Mouse (Mus musculus): Measurements from ENCODE around the gene Gm28374. TPM values are rescaled to one million over a fixed set of nuclear protein-coding genes. Genes with fewer than 3 reads are reported as not detected.

The Gm28374 gene
- polyA plus RNA-seq, 1 experiment from 2014 or later, result 1.9 TPM

- H3K9ac ChIP-seq, result peak overlapping the region; percentile 90
- 94% methylated on average over 15 of the region's 15 CpGs for WGBS
Observed at GRCm38 (mm10) chr19:6116113-6116850, 34.2 kb upstream of the Gm28374 start.

DNA sequence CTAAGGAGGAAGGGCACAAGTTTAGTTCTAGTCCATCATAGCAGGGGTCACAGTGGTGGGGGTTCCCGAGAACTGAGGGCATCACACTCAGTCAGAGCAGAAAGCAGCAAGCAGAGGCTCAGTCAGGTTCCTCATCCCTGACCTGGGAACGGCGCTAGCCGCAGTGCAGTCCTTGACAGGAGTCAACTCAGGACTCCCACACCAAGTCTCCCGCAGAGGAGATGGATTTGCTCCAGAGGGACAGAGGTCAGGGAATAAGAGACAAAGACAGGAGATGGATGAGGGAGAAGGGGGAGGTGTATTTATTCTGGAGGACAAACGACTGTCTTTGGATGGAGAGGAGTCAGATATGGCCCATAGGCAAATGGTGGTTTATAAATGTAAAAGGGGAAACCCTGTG is 31.1 kb upstream of the Gm28374 start:
- H3K4me3 ChIP-seq, result no peak overlapping the region
- no peak overlapping the region for H3K9ac ChIP-seq
- H3K27me3 ChIP-seq, result no peaks in the 10 kb centered on the region
- WGBS, result 65% methylated on average over 6 of the region's 6 CpGs
- no peak for ATAC-seq (ENCODE audit: low read depth)
- H3K4me1 ChIP-seq (replicated peaks), result peaks cover 17% of the 10 kb centered on the region
- H3K4me2 ChIP-seq, result no peak overlapping the region
- H3K27ac ChIP-seq (replicated peaks), result no peak overlapping the region
- no peaks in the 10 kb centered on the region for H3K9me3 ChIP-seq
- peaks cover 39% of the 10 kb centered on the region for H3K36me3 ChIP-seq

More at GRCm38 (mm10) chr19:6116113-6116850, 34.2 kb upstream of the Gm28374 start:
- no peak overlapping the region for H3K27ac ChIP-seq (replicated peaks)
- no peaks in the 10 kb centered on the region for H3K9me3 ChIP-seq
- peaks cover 28% of the 10 kb centered on the region for H3K4me1 ChIP-seq (replicated peaks)
- H3K27me3 ChIP-seq, result no peaks in the 10 kb centered on the region
- ATAC-seq (ENCODE audit: low read depth), result no peak
- H3K36me3 ChIP-seq, result peaks cover 47% of the 10 kb centered on the region
- H3K4me2 ChIP-seq, result peak overlapping the region; percentile 85
- H3K4me3 ChIP-seq, result peak overlapping the region; percentile 84

DNA sequence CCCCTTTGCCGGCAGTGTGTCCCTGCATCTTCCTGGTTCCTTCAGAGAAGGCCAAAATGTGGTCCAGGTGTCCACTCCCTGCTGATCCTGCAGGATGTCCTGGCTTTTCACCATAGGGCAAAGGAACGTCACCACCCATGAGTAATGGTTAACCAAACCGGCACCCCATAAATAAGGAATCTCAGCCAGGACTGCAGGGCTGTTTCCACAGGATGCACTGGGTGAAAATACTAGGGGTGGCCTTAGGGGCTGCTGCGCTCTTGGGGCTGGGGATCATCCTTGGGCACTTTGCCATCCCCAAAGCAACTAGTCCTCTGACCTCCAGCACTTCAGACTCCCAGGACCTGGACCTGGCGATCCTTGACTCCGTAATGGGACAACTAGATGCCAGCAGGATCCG is 23.5 kb upstream of the Gm28374 start, which contains the start of gene Naaladl1:
Naaladl1 (plus strand) TSS at position 197 of the 400 bp plus-strand sequence.
- H3K9ac ChIP-seq, result 0 out of 2 replicates have a peak within 1 kb of the TSS, but pooled peaks have one; percentile 8
- no peak within 1 kb of the TSS for H3K4me3 ChIP-seq

GRCm38 (mm10) chr19:6104476-6104875 is 22.4 kb upstream of the Gm28374 start:
- ATAC-seq (ENCODE audit: low read depth), result no peak
- 94% methylated on average over 4 of the region's 4 CpGs for WGBS
- Histone ChIP-seq H3K4me1 (replicated peaks) (no peaks in the 10 kb centered on the region), H3K36me3 (no peaks in the 10 kb centered on the region), H3K4me2 (no peak overlapping the region), H3K9ac (0 out of 2 replicates have a peak overlapping the region, but pooled peaks have one; percentile 8), H3K27ac (replicated peaks) (no peak overlapping the region), H3K4me3 (no peak overlapping the region), H3K9me3 (no peaks in the 10 kb centered on the region), H3K27me3 (no peaks in the 10 kb centered on the region)

More for the DNA sequence above, 23.5 kb upstream of the Gm28374 start, which contains the start of gene Naaladl1:
- no peak within 1 kb of the TSS for H3K27ac ChIP-seq (replicated peaks)
- H3K4me1 ChIP-seq (replicated peaks), result no peaks in the 10 kb centered on the region
- WGBS, result 90% methylated on average over 7 of the region's 7 CpGs
- ATAC-seq (ENCODE audit: low read depth), result no peak
- no peaks in the 10 kb centered on the region for H3K36me3 ChIP-seq
- no peaks in the 10 kb centered on the region for H3K9me3 ChIP-seq
- H3K4me2 ChIP-seq, result no peak within 1 kb of the TSS
- no peaks in the 10 kb centered on the region for H3K27me3 ChIP-seq

- Histone ChIP-seq H3K27me3 (no peaks in the 10 kb centered on the region), H3K9ac (no peak overlapping the region), H3K9me3 (no peaks in the 10 kb centered on the region), H3K27ac (replicated peaks) (no peak overlapping the region), H3K4me2 (no peak overlapping the region), H3K36me3 (no peaks in the 10 kb centered on the region), H3K4me3 (no peak overlapping the region), H3K4me1 (replicated peaks) (no peaks in the 10 kb centered on the region)
- ATAC-seq (ENCODE audit: low read depth), result no peak
- 81% methylated on average over 6 of the region's 6 CpGs for WGBS
Observed at GRCm38 (mm10) chr19:6102169-6102853, 20.3 kb upstream of the Gm28374 start.

DNA sequence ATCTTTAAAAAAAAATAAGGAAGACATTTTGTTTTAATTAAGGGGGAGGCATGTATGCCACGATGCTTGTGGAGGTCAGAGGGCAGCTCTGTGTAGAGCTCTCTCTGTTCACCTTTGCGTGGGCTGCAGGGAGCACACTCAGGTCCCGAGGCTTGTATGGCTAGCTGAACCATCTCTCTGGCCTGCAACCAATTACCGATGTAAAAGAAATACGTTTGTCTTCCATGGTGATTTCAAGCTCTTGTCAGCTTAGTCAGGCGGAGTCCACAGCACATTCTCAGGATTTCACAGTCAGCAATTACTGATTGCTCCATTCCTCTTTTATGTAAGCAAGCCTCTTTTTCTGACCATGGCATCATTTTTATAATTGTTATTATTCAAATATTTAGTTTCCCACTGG is 19.1 kb upstream of the Gm28374 start:
- 45% methylated on average over 6 of the region's 6 CpGs for WGBS
- Histone ChIP-seq H3K4me3 (no peak overlapping the region), H3K4me1 (replicated peaks) (no peaks in the 10 kb centered on the region), H3K27ac (replicated peaks) (no peak overlapping the region), H3K9me3 (no peaks in the 10 kb centered on the region), H3K4me2 (no peak overlapping the region), H3K36me3 (no peaks in the 10 kb centered on the region), H3K27me3 (no peaks in the 10 kb centered on the region), H3K9ac (no peak overlapping the region)
- ATAC-seq (ENCODE audit: low read depth), result no peak

GRCm38 (mm10) chr19:6097847-6098246 is 15.8 kb upstream of the Gm28374 start:
- Histone ChIP-seq H3K9ac (no peak overlapping the region), H3K4me1 (replicated peaks) (no peaks in the 10 kb centered on the region), H3K27ac (replicated peaks) (no peak overlapping the region), H3K36me3 (no peaks in the 10 kb centered on the region), H3K27me3 (no peaks in the 10 kb centered on the region), H3K9me3 (no peaks in the 10 kb centered on the region), H3K4me2 (no peak overlapping the region), H3K4me3 (no peak overlapping the region)
- no peak for ATAC-seq (ENCODE audit: low read depth)
- 89% methylated on average over 3 of the region's 3 CpGs for WGBS

DNA sequence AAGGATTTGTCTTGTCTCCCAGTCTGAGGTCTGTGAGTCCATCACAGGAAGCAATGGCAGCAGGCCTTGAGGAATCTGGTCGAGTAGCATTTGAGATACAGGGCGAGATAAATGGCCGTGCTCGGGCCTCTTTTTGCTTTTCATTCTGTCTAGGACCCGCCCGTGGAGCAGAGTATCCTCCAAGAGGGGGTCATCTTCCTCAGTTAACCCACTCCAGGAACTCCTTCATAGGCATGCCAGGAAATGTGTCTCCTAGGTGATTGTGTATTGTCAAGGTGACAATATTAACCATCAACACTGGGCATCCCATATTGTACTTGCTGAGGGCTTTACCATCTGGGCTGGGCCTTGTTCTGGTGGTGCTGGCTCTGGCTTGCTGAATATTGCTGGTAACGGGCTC is 12.1 kb upstream of the Gm28374 start, which contains the start of gene AC131692.1:
AC131692.1 (plus strand) TSS at position 301 of the 400 bp plus-strand sequence.
- no peak within 1 kb of the TSS for H3K4me3 ChIP-seq
- H3K27ac ChIP-seq (replicated peaks), result no peak within 1 kb of the TSS
- no peak within 1 kb of the TSS for H3K9ac ChIP-seq
- no peaks in the 10 kb centered on the region for H3K27me3 ChIP-seq
- no peak for ATAC-seq (ENCODE audit: low read depth)
- no peak within 1 kb of the TSS for H3K4me2 ChIP-seq
- no peaks in the 10 kb centered on the region for H3K9me3 ChIP-seq
- H3K36me3 ChIP-seq, result peaks cover 14% of the 10 kb centered on the region; the same call in 1 of the 2 replicates
- no peaks in the 10 kb centered on the region for H3K4me1 ChIP-seq (replicated peaks)
- WGBS, result 89% methylated on average over 7 of the region's 7 CpGs

DNA sequence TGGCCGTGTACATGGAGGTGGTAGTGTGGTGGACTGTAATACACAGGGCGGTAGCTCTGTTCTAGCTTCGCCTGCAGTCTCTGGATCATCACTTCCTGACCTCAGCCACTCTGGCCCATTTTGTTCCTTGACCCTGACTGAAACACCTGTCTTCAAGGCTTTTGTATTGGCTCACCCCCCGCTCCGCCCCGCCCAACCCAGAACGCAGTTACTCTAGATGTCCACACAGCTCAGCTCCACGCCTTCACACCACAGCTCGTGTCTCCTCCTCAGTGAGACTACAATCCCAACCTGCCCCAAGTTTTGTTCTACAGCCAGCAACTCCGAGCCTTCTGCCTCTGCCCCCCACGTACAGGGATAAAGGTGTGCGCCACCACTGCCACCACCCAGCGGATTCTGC is 6.8 kb upstream of the Gm28374 start:
- Histone ChIP-seq H3K4me2 (no peak overlapping the region), H3K36me3 (peaks cover 14% of the 10 kb centered on the region; the same call in 1 of the 2 replicates), H3K27ac (replicated peaks) (no peak overlapping the region), H3K4me1 (replicated peaks) (peaks cover 18% of the 10 kb centered on the region), H3K27me3 (no peaks in the 10 kb centered on the region), H3K9me3 (no peaks in the 10 kb centered on the region), H3K9ac (no peak overlapping the region), H3K4me3 (no peak overlapping the region)
- no peak for ATAC-seq (ENCODE audit: low read depth)
- WGBS, result 90% methylated on average over 13 of the region's 13 CpGs

DNA sequence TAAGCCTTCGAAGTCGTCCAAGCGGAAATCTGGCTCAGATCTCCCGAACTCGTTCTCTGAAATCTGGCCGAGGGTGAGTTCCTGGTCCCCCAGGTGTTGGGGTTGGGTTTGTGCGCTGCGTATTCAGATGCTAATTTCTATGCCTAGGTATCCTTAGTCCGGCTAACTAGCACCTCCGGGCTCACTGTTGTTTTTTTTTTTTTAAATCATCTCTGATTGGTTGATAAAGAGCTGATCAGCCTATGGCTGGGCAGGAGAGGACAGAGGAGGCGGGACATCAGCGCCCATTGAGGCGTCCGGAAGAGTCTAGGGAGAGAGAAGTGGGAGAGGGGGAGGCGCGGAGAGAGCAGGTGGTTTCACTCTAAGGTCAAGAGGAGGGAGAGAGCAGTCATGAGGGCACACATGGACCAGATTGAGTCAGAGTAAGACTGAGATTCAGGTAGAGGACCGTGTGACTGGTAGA is 3.4 kb upstream of the Gm28374 start:
- peak; percentile 76 for ATAC-seq (ENCODE audit: low read depth)
- 0% methylated on average over 17 of the region's 17 CpGs for WGBS

GRCm38 (mm10) chr19:6084478-6085248 is 2.6 kb upstream of the Gm28374 start, which contains the start of the genes Zfpl1 and Cdca5:
Gene Zfpl1 (minus strand): TSS chr19:6084956.
Gene Cdca5 (plus strand): TSS chr19:6084983.
- peak; percentile 92 for ATAC-seq (ENCODE audit: low read depth)
- peak within 1 kb of the TSS; percentile 95 for H3K4me2 ChIP-seq
- H3K27ac ChIP-seq (replicated peaks), result peak within 1 kb of the TSS; percentile 67
- WGBS, result under 1% methylated on average over 58 of the region's 58 CpGs
- peak within 1 kb of the TSS; percentile 85 for H3K9ac ChIP-seq
- peaks cover 33% of the 10 kb centered on the region for H3K36me3 ChIP-seq
- H3K27me3 ChIP-seq, result no peaks in the 10 kb centered on the region
- no peaks in the 10 kb centered on the region for H3K9me3 ChIP-seq
- H3K4me3 ChIP-seq, result peak within 1 kb of the TSS; percentile 70
- H3K4me1 ChIP-seq (replicated peaks), result peaks cover 27% of the 10 kb centered on the region

More for the DNA sequence above, 3.4 kb upstream of the Gm28374 start:
- no peaks in the 10 kb centered on the region for H3K27me3 ChIP-seq
- H3K9ac ChIP-seq, result peak overlapping the region; percentile 60
- H3K27ac ChIP-seq (replicated peaks), result no peak overlapping the region
- H3K4me1 ChIP-seq (replicated peaks), result peaks cover 27% of the 10 kb centered on the region
- peaks cover 33% of the 10 kb centered on the region for H3K36me3 ChIP-seq
- H3K4me3 ChIP-seq, result peak overlapping the region; percentile 70
- H3K4me2 ChIP-seq, result peak overlapping the region; percentile 95
- no peaks in the 10 kb centered on the region for H3K9me3 ChIP-seq
